ENCODE assay signal across 14 mouse cellular contexts in the genomic region with DNA sequence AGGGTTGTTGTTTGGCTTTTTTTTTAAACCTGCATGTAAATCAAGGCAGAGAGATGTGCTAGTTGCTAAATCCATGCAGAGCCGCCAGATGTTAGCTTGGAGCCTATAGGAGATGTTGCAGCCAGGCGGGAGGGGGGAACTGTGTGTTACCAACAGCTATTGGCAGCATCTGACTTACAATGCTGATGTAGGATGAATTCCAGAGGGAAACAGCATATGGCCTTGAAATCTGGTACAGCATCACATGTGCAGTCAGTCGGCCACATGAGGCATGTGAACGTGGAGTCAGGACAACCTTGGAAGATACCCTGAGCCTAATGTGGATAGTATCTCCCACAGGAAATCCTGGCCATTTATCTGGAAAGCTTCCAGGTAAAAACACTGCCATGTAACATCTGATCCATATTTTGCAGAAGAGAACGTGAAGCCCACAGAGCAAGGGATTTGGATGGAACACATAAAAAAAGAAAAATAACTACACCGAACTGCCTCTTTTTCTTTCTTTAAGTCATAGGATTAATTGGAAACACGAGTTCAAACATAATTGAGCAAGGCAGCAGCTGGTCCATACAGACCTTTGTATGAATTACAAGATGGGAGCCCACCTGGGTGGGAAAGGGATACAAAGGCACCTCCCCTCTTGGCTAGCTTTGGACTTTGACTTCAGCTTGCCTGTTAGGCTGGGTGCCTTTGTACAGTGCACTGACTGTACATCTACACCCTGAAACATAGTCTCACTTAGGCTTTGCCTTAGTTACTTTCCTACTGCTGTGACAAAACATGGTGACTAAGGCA. TPM values are rescaled to one million over a fixed set of nuclear protein-coding genes. Genes with fewer than 3 reads are reported as not detected.
DNase-seq lines count a peak whose midpoint lies in the region; ATAC-seq and TF ChIP-seq lines count a peak whose summit lies in the region.
"Had no signal": no experiment of that assay in that cellular context is flagged by ENCODE, and none has a peak within 500 bp of the region (broad histone marks: within the 10 kb centered on the region; RNA-seq: fewer than 3 reads in every experiment).

No protein-coding gene starts in this region.

- DNase-seq in heart, adult 11 months = peak; percentile 71
- DNase-seq in heart, postnatal 10 days = no peak
- DNase-seq in brain, embryonic 14.5 days (ENCODE audit: low read depth) = peak; percentile 70
- DNase-seq in layer of hippocampus, adult 11-12 months (ENCODE audit: low spot score) = peak; percentile 58
- DNase-seq in gastrocnemius, postnatal 4 days (ENCODE audit: low spot score in 2 of 2) = no peak
- no peak for DNase-seq in heart, adult 18-20 months
- DNase-seq in testis, postnatal 14 days (ENCODE audit: low spot score) = no peak
- DNase-seq: kidney, postnatal 25 days; lung, postnatal 36 days; retina, postnatal 1 day had no signal

- no peaks in the 10 kb centered on the region for H3K9me3 ChIP-seq in neural tube, embryonic 14.5 days (ENCODE audit: control insufficient read depth, low read length)
- H3K9me3 ChIP-seq: liver, embryonic 12.5 days had no signal

- no peaks in the 10 kb centered on the region for H3K36me3 ChIP-seq in neural tube, embryonic 14.5 days (ENCODE audit: control insufficient read depth, insufficient read depth, low read length)
- H3K36me3 ChIP-seq: liver, embryonic 12.5 days had no signal

- 75% methylated on average over 7 of the region's 7 CpGs for WGBS in neural tube, embryonic 14.5 days

- no peak for TF ChIP-seq POLR2A in brain, embryonic 14.5 days (IDR thresholded peaks at IDR 0.05; ENCODE audit: borderline replicate concordance, extremely low read depth, insufficient read depth, insufficient read length, poor library complexity, severe bottlenecking)

- intact Hi-C loops in heart, postnatal 10 days (cut with DNase I) = no loop called here

- no peaks in the 10 kb centered on the region for H3K27me3 ChIP-seq in neural tube, embryonic 14.5 days (ENCODE audit: control insufficient read depth, insufficient read depth, low read length)
- H3K27me3 ChIP-seq: liver, embryonic 12.5 days had no signal

- H3K27ac ChIP-seq in neural tube, embryonic 14.5 days (ENCODE audit: low read depth, low read length) = no peak overlapping the region
- H3K27ac ChIP-seq: liver, embryonic 12.5 days had no signal

- H3K4me1 ChIP-seq in neural tube, embryonic 14.5 days (ENCODE audit: control insufficient read depth, insufficient read depth, low read length) = no peaks in the 10 kb centered on the region
- H3K4me1 ChIP-seq: liver, embryonic 12.5 days had no signal

- ATAC-seq in neural tube, embryonic 14.5 days (ENCODE audit: low read depth) = peak; percentile 54; the same call in 1 of the 2 replicates
- ATAC-seq: liver, embryonic 12.5 days had no signal

- no peak overlapping the region for H3K4me2 ChIP-seq in neural tube, embryonic 14.5 days (ENCODE audit: low read depth, low read length)
- H3K4me2 ChIP-seq: liver, embryonic 12.5 days had no signal

- no peak for TF ChIP-seq CTCF in brain, embryonic 14.5 days (IDR thresholded peaks at IDR 0.05; ENCODE audit: borderline replicate concordance, extremely low read depth, insufficient read depth, insufficient read length)

- H3K4me3 ChIP-seq in neural tube, embryonic 14.5 days (ENCODE audit: low read depth, low read length) = no peak overlapping the region
- H3K4me3 ChIP-seq: liver, embryonic 12.5 days had no signal

- no peak overlapping the region for H3K9ac ChIP-seq in neural tube, embryonic 14.5 days (replicated peaks; ENCODE audit: low read depth, low read length)
- H3K9ac ChIP-seq: liver, embryonic 12.5 days had no signal

RNA-seq across cellular contexts. Expression of a gene that starts 42.7 kb away (rescaled TPM):
- under 1 TPM; 0.07 to 0.12 TPM for total RNA-seq in heart, postnatal 10 days (2021)
- 0.49 and 0.74 TPM in 2 replicates for polyA plus RNA-seq in brain, embryonic 14.5 days (2012; rRNA removed)
- polyA plus RNA-seq in neural tube, embryonic 14.5 days (2014; fragmentation: Nextera tagmentation; extraction: Ambion mirVana) = 2.5 and 3.0 TPM in 2 replicates
- total RNA-seq in gastrocnemius, postnatal 4 days (2021) = under 1 TPM; 0.10 to 0.21 TPM
- under 1 TPM; 0.12 to 0.28 TPM for total RNA-seq in heart, adult 18-20 months (2021)
- total RNA-seq: hematopoietic stem cell, adult 5-6 weeks; monocyte, adult 5-6 weeks had no signal

Comparison
In these comparisons a context has a peak if more than half of its experiments do, and no peak if none do; other contexts are left out.
1. DNase-seq: peak in heart, adult 11 months (single experiment), brain, embryonic 14.5 days (single experiment) and layer of hippocampus, adult 11-12 months (single experiment); none in heart, postnatal 10 days (0 of 2), gastrocnemius, postnatal 4 days (0 of 2), heart, adult 18-20 months (0 of 2) and testis, postnatal 14 days (single experiment).